Mouse (Mus musculus) cerebellum, adult 2 months (tissue): ENCODE measurements around the gene Spesp1.

Experiments used
- CTCF ChIP-seq: fragments of 200-500 bp; IDR thresholded peaks from 2 replicates; pipeline ENCODE4 v1.5.1; 2011; ENCODE audit warnings: low read depth, mild to moderate bottlenecking, control low read depth, low read length, moderate library complexity, borderline replicate concordance; ENCODE audit not compliant: insufficient read depth
- POLR2A ChIP-seq: fragments of 200-500 bp; IDR thresholded peaks from 2 replicates; pipeline ENCODE4 v1.6.1; 2011; ENCODE audit warnings: low read length, control low read depth, borderline replicate concordance; ENCODE audit not compliant: insufficient read depth

DNA sequence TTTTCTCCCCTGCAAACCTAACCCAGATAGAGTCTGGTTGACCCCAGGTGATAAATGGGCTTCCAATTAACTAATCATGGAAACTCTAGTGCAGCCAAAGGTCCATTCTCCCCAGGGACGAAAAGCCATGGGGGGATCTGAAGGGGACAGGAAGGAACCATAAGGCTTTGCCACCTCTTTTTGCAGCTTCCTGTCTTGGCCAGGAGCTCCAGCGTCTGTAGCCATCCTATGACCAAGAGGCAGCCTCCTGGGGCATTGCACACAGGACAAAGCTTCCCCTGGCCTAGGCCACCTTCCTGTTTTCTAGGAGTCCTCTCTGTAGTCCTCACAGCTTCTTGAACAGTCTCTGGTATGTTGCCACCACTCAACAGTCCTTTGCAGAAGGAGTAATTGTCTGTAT lies 46.5 kb downstream of the Spesp1 start:
- TF ChIP-seq POLR2A: no peak
- no peak for TF ChIP-seq CTCF
